Mouse (Mus musculus): ENCODE measurements at regions not wholly inside any gene's neighbourhood (a gene's known extent, or its start where the extent isn't known, plus 50 kb on each side); places are given as distances from the start of the nearest gene placed in this dataset.

- DNase-seq, result no peak
Observed at GRCm38 (mm10) chr12:77989766-77990165, 204.3 kb upstream of the Gm6657 start.

GRCm38 (mm10) chr12:77991627-77992026 lies 202.4 kb upstream of the Gm6657 start:
- no peak for DNase-seq

- no peak for DNase-seq
Observed at GRCm38 (mm10) chr12:77994176-77994575, 199.9 kb upstream of the Gm6657 start.

DNA sequence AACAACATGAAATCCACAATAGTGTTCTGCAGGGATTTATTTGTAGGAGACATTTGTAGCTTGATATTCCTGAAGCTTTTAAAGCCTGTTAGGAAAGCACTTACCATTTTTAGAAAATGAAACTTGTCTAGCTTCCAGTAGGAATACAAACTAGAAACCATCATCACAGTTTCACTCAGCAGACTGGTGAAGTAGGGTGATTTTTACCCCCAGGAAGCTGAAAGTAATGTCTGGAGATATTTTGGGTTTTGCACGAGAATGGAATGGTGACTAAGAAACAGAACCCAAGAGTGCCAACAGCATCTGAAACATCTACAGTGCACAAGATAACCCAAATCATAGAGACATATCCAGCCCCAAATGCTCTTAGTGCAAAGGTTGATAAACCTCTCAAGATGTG lies 196.1 kb upstream of the Gm6657 start:
- DNase-seq, result no peak

DNA sequence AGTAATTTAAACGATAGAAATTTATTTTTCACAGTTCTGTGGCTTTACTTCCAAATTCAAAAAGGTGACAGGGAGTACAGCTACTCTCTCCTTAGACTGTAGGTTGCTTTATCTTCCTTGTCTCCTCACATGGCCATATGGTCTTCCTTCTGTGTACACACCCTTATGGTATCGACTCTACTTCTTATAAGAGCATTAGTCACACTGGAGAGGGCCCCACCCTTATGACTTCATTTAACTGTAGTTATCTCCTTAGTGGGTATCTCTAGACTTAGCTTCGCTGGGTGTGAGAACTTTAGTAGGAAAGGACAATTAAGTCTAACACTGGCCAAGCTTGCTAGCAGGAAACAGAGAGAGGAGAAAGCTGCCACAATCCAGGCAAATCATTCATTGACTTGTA lies 193.6 kb upstream of the Gm6657 start:
- DNase-seq, result no peak

- DNase-seq, result no peak
Observed at GRCm38 (mm10) chr12:78001846-78002245, 192.2 kb upstream of the Gm6657 start.

GRCm38 (mm10) chr12:78033766-78034165 lies 160.3 kb upstream of the Gm6657 start:
- DNase-seq, result no peak

- no peak for DNase-seq
Observed at GRCm38 (mm10) chr12:78046582-78046981, 147.5 kb upstream of the Gm6657 start.

DNA sequence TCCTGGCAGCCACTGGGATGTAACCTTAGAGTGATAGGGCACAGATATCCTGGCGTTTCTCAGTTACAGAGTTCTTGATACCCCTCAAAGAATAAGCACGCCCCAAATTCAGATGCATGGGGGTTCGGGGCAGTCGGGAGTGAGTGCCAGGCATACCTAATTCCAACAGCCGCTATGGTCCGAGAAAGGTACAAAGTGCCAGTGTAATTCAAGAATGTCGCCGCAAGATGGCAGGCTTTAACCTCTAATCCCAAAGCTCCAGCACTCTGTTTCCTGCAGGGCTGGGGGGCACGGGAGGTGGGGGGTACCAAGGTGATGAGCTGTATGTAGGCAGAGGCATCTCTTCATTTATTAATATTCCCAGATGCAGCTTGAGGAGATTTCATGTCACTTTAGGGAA lies 138.1 kb upstream of the Gm6657 start:
- DNase-seq, result peak; percentile 7

DNA sequence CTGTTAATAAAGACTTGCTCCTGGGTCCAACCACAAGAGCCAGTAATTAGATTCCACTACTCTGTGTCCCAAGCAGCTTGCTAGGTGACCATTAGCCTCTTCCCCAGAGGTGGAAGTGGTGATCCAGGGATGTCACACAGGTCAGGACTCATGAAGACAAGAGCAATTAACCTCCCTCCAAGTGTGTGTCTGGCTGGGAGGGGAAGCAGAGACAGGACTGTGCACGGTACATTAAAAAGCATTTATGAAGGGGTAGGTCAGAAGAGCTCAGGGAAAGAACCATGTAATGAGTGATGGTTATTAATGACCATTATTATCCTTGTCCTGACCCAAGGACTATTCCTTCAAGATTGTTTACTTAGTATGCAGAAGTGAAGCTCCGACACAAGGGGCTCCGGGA lies 136.9 kb upstream of the Gm6657 start:
- no peak for DNase-seq

DNA sequence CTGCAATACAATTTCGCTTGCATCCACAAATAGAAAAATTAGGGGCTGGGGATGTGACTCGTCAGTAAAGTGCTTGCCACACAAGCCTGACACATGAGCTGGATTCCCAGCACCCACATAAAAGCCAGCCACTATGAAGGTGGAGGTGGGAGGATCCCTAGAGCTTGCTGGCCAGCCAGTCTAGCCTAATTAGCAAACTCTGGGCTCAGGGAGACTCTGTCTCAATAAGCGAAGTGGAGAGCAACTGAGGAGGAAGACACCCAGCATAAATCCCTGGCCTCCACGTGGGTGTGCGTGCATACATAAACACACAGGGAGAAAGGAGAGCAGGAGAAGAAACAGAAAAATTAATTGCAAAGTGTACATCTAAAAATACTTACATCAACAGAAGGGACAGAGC lies 134.1 kb upstream of the Gm6657 start:
- no peak for DNase-seq

DNA sequence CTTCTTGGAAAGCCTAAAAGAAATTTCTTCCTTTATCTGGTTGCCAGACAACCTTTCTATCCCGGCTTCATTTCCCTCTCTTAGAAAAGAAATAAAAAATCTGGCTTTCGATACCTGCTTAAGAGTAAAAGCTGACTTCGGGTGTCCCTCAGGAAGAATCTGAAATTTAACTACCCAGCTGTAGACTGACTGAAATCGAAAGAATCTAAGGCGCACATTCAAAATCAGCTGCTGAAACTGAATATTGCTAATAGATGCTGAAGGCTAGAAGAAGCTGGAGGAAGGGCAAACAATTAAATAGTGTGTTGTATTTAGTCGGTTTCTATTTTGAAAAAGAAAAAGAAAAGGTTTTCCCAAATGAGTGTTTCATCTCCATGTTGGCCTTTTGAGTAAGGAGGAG lies 128.0 kb upstream of the Gm6657 start:
- DNase-seq, result no peak

GRCm38 (mm10) chr12:78072935-78073334 lies 121.1 kb upstream of the Gm6657 start:
- no peak for DNase-seq

- DNase-seq, result no peak
Observed at GRCm38 (mm10) chr12:78074290-78074802, 119.7 kb upstream of the Gm6657 start.

- DNase-seq, result no peak
Observed at GRCm38 (mm10) chr12:78077285-78077684, 116.8 kb upstream of the Gm6657 start.

GRCm38 (mm10) chr12:78082163-78082562 lies 111.9 kb upstream of the Gm6657 start:
- DNase-seq, result no peak

DNA sequence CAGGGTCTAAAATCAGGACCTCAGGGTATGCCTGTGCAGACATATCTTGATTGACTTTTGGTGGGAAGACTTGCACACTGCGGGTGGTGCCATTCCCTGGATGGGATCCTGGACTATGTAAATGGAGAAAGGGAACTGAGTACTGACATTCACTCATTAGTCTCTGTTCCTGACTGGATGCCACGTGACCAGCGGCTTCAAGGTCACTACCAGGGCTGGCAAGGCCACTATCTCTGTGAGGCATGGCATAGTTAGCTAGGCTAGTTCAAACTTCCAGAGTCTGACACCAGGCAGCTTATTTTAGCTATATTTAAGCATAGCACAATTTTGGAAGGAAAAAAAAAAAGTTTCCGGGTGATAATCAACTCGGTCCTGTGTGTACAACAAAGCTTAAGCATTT lies 108.0 kb upstream of the Gm6657 start:
- peak; percentile 8 for DNase-seq

DNA sequence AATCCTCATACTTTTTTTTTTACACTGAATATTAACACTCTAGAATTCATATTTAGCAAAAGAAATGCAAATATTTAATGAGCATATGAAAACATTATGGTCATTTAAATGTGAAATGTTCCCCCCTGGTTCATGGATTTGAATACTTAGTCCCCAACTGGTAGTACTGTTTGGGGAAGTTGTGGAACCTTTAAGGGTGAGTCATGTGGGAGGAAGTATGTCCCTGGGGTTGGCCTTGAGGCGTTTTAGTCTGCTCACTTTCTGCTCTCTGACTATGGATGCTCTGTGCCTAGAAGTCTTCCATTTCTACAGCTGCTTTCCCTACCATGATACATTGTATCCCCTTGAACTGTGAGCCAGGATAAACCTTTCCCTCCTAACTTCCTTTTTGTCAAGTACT lies 106.1 kb upstream of the Gm6657 start:
- no peak for DNase-seq

GRCm38 (mm10) chr12:78094471-78094870 lies 99.6 kb upstream of the Gm6657 start:
- no peak for DNase-seq

DNA sequence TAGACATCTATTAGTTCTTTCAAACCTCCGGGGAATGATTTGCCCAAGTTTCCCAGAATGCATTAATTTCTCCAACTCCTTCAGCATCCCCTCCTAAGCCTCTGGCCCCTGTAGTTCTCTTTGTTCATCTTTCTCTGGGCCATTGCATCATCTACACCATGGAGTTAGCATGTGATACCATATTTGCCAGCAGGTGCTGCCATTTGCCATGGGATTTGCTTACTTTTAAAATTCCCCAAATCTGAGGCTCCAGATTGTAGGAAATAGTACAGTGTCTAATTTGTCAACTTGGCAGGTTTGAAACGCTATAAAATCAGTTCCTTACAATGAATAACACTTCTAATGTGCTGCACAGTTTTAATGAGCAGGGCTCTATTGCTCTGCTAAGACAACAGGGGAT lies 98.7 kb upstream of the Gm6657 start:
- DNase-seq, result no peak

GRCm38 (mm10) chr12:78095916-78096315 lies 98.1 kb upstream of the Gm6657 start:
- DNase-seq, result no peak

GRCm38 (mm10) chr12:78097119-78097518 lies 96.9 kb upstream of the Gm6657 start:
- DNase-seq, result no peak

DNA sequence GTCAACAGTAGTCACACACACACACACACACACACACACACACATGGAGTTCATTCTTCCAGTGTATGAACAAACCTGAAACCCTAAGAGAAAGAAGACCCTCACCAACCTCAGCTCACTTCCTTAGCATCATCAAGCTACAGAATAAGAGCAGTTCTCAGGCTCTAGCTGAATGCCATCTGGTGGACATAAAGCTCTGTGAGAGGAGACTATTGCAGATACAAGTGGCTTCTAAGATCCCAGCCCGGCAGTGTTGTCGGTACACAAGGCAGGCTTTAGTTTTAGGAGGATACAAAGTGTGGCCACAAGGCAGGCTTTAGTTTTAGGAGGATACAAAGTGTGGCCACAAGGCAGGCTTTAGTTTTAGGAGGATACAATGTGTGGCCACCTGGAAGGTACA lies 96.3 kb upstream of the Gm6657 start:
- no peak for DNase-seq

DNA sequence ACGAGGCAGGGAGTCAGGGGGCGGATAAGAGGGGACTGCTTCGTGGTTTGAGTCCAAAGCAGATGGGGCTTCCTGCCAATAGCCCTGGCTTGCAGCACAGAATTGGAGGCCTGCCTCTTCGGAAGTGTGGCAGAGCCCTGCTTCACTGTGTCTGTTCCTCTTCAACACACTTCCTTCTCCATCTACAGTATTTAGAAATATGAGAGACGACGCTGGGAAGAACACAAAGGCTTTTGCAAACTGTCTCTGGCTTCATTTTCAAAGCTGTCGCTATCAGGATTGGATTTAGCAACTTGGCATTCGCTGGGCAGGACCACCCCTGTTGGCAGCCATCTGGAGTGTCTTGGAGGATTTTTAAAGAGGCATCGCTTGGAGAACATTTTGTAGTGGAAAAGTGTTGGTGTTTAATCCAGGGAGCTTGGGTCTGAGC lies 95.3 kb upstream of the Gm6657 start:
- DNase-seq, result no peak

GRCm38 (mm10) chr12:78099761-78100160 lies 94.3 kb upstream of the Gm6657 start:
- DNase-seq, result peak; percentile 41

- DNase-seq, result no peak
Observed at GRCm38 (mm10) chr12:78100756-78101155, 93.3 kb upstream of the Gm6657 start.

Measured in adrenal gland, adult 8-10 months (tissue).